16 mouse cellular contexts compared by ENCODE assay signal in genomic region chr10:62544316-62544715, GRCm38 (mm10). TPM values are rescaled to one million over a fixed set of nuclear protein-coding genes. Genes with fewer than 3 reads are reported as not detected.
DNase-seq lines count a peak whose midpoint lies in the region; ATAC-seq and TF ChIP-seq lines count a peak whose summit lies in the region.
"Had no signal": no experiment of that assay in that cellular context is flagged by ENCODE, and none has a peak within 500 bp of the region (broad histone marks: within the 10 kb centered on the region; RNA-seq: fewer than 3 reads in every experiment).

No protein-coding gene starts in this region.

- H3K4me2 ChIP-seq in liver, embryonic 13.5 days, result no peak overlapping the region
- no peak overlapping the region for H3K4me2 ChIP-seq in heart, embryonic 12.5 days
- H3K4me2 ChIP-seq: forebrain, embryonic 12.5 days; hindbrain, embryonic 15.5 days had no signal

- peak overlapping the region; percentile 30; the same call in 1 of the 2 replicates for H3K27ac ChIP-seq in liver, embryonic 13.5 days
- peak overlapping the region; percentile 84; the same call in 1 of the 2 replicates for H3K27ac ChIP-seq in thymus, adult 2 months (ENCODE audit: control insufficient read depth, insufficient read depth, low read length)
- H3K27ac ChIP-seq in heart, embryonic 12.5 days (ENCODE audit: poor library complexity, severe bottlenecking), result no peak overlapping the region
- H3K27ac ChIP-seq: forebrain, embryonic 12.5 days; hindbrain, embryonic 15.5 days had no signal

- no peak; the same call in 1 of the 2 replicates for TF ChIP-seq CTCF in thymus, adult 2 months (IDR thresholded peaks at IDR 0.05; ENCODE audit: borderline replicate concordance, control insufficient read depth, extremely low read depth, insufficient read depth, low read length, poor library complexity)

- peaks cover 39% of the 10 kb centered on the region for H3K4me1 ChIP-seq in liver, embryonic 13.5 days (replicated peaks)
- H3K4me1 ChIP-seq in thymus, adult 2 months (replicated peaks; ENCODE audit: control insufficient read depth, insufficient read depth, low read length), result peaks cover 24% of the 10 kb centered on the region
- peaks cover 11% of the 10 kb centered on the region for H3K4me1 ChIP-seq in heart, embryonic 12.5 days (replicated peaks)
- H3K4me1 ChIP-seq: forebrain, embryonic 12.5 days; hindbrain, embryonic 15.5 days had no signal

- no peak for DNase-seq in liver, embryonic 13.5 days
- DNase-seq in liver, result no peak
- peak; percentile 53 for DNase-seq in CD4-positive, CD25-positive, alpha-beta regulatory T cell, adult 2 months (ENCODE audit: low read depth, low spot score)
- DNase-seq in thymus, adult 2 months, result peak; percentile 31
- no peak for DNase-seq in cerebellum, adult 8-10 months
- DNase-seq: adrenal gland, adult 2 months; cerebellum, adult 9-10 months; heart, postnatal 10 days; kidney, adult 2 months; left cerebral cortex, postnatal 4 days; lung, adult 18-20 months had no signal

- WGBS in liver, embryonic 13.5 days (ENCODE audit: insufficient replicate concordance), result 70% methylated on average over 4 of the region's 4 CpGs
- WGBS in thymus, adult 2 months, result 66% methylated on average over 4 of the region's 4 CpGs
- 76% methylated on average over 4 of the region's 4 CpGs for WGBS in heart, embryonic 12.5 days

- H3K9me3 ChIP-seq in liver, embryonic 13.5 days (replicated peaks), result no peaks in the 10 kb centered on the region
- H3K9me3 ChIP-seq in heart, embryonic 12.5 days (replicated peaks), result no peaks in the 10 kb centered on the region
- H3K9me3 ChIP-seq: forebrain, embryonic 12.5 days; hindbrain, embryonic 15.5 days had no signal

- no peak overlapping the region for H3K9ac ChIP-seq in liver, embryonic 13.5 days
- no peak overlapping the region for H3K9ac ChIP-seq in heart, embryonic 12.5 days
- H3K9ac ChIP-seq: forebrain, embryonic 12.5 days; hindbrain, embryonic 15.5 days had no signal

- H3K27me3 ChIP-seq in liver, embryonic 13.5 days, result no peaks in the 10 kb centered on the region
- no peaks in the 10 kb centered on the region for H3K27me3 ChIP-seq in thymus, adult 2 months (ENCODE audit: control insufficient read depth, insufficient read depth, low read length)
- no peaks in the 10 kb centered on the region for H3K27me3 ChIP-seq in heart, embryonic 12.5 days (replicated peaks)
- H3K27me3 ChIP-seq: forebrain, embryonic 12.5 days; hindbrain, embryonic 15.5 days had no signal

- H3K4me3 ChIP-seq in liver, embryonic 13.5 days (replicated peaks), result no peak overlapping the region
- H3K4me3 ChIP-seq in thymus, adult 2 months (ENCODE audit: control insufficient read depth, insufficient read depth, low read length), result no peak overlapping the region
- H3K4me3 ChIP-seq in heart, embryonic 12.5 days, result no peak overlapping the region
- H3K4me3 ChIP-seq: forebrain, embryonic 12.5 days; hindbrain, embryonic 15.5 days had no signal

- H3K36me3 ChIP-seq in liver, embryonic 13.5 days, result no peaks in the 10 kb centered on the region
- H3K36me3 ChIP-seq in thymus, adult 2 months (ENCODE audit: control insufficient read depth, insufficient read depth, low read length), result no peaks in the 10 kb centered on the region
- no peaks in the 10 kb centered on the region for H3K36me3 ChIP-seq in heart, embryonic 12.5 days
- H3K36me3 ChIP-seq: forebrain, embryonic 12.5 days; hindbrain, embryonic 15.5 days had no signal

- TF ChIP-seq POLR2A in thymus, adult 2 months (IDR thresholded peaks at IDR 0.05; ENCODE audit: control insufficient read depth, extremely low read depth, insufficient read depth, low read length, poor library complexity), result no peak

- no peak for ATAC-seq in liver, embryonic 13.5 days (ENCODE audit: low read depth)
- ATAC-seq in inflammation-experienced regulatory T-cells, adult 6 months, result peak; percentile 29
- ATAC-seq in megakaryocyte-erythroid progenitor cell, adult 5-6 weeks (replicated peaks; ENCODE audit: low FRiP score, low TSS enrichment, poor library complexity, severe bottlenecking), result no peak
- ATAC-seq in heart, embryonic 12.5 days (ENCODE audit: insufficient number of reproducible peaks, low FRiP score), result no peak

RNA-seq across cellular contexts. Expression of gene Srgn, which starts 17.1 kb away (rescaled TPM):
- polyA plus RNA-seq in liver, embryonic 13.5 days (2015; fragmentation: Nextera tagmentation; extraction: Ambion mirVana), result 67.1 and 71.8 TPM in 2 replicates
- polyA plus RNA-seq in inflammation-experienced regulatory T-cells, adult 6 months (2017; shearing (Covaris generic)), result 1,000 to 10,000 TPM; 1,485 to 2,247 (median 1,910) TPM
- polyA plus RNA-seq in thymus, adult 2 months (2012; rRNA removed), result 94.3 and 107 TPM in 2 replicates
- 322 and 332 TPM in 2 replicates for total RNA-seq in megakaryocyte-erythroid progenitor cell, adult 5-6 weeks (2014; fragmentation: Nextera tagmentation)
- 732 and 1,011 TPM in 2 replicates for total RNA-seq in megakaryocyte-erythroid progenitor cell, adult 5-6 weeks (2017)
- polyA plus RNA-seq in heart, embryonic 12.5 days (2016; fragmentation: Nextera tagmentation; extraction: Ambion mirVana), result 6.0 and 8.5 TPM in 2 replicates

RNA-seq across cellular contexts. Expression of gene Kif1bp, which starts 33.9 kb away (rescaled TPM):
- 12.9 and 13.7 TPM in 2 replicates for polyA plus RNA-seq in liver, embryonic 13.5 days (2015; fragmentation: Nextera tagmentation; extraction: Ambion mirVana)
- 1 to 10 TPM; 4.1 to 8.7 (median 5.0) TPM for polyA plus RNA-seq in inflammation-experienced regulatory T-cells, adult 6 months (2017; shearing (Covaris generic))
- polyA plus RNA-seq in thymus, adult 2 months (2012; rRNA removed), result 43.4 and 45.7 TPM in 2 replicates
- 18.5 and 25.1 TPM in 2 replicates for total RNA-seq in megakaryocyte-erythroid progenitor cell, adult 5-6 weeks (2014; fragmentation: Nextera tagmentation)
- 18.7 and 20.9 TPM in 2 replicates for total RNA-seq in megakaryocyte-erythroid progenitor cell, adult 5-6 weeks (2017)
- 34.4 and 38.7 TPM in 2 replicates for polyA plus RNA-seq in heart, embryonic 12.5 days (2016; fragmentation: Nextera tagmentation; extraction: Ambion mirVana)

RNA-seq across cellular contexts. Expression of gene Vps26a, which starts 57.7 kb away (rescaled TPM):
- 49.1 and 67.3 TPM in 2 replicates for polyA plus RNA-seq in liver, embryonic 13.5 days (2015; fragmentation: Nextera tagmentation; extraction: Ambion mirVana)
- 10 to 100 TPM; 62.7 to 69.9 (median 69.4) TPM for polyA plus RNA-seq in inflammation-experienced regulatory T-cells, adult 6 months (2017; shearing (Covaris generic))
- 9.3 and 11.4 TPM in 2 replicates for polyA plus RNA-seq in thymus, adult 2 months (2012; rRNA removed)
- total RNA-seq in megakaryocyte-erythroid progenitor cell, adult 5-6 weeks (2014; fragmentation: Nextera tagmentation), result 44.1 and 55.2 TPM in 2 replicates
- 75.5 and 79.0 TPM in 2 replicates for total RNA-seq in megakaryocyte-erythroid progenitor cell, adult 5-6 weeks (2017)
- 77.7 and 81.4 TPM in 2 replicates for polyA plus RNA-seq in heart, embryonic 12.5 days (2016; fragmentation: Nextera tagmentation; extraction: Ambion mirVana)

RNA-seq across cellular contexts. Expression of gene Ddx21, which starts 57.8 kb away (rescaled TPM):
- polyA plus RNA-seq in liver, embryonic 13.5 days (2015; fragmentation: Nextera tagmentation; extraction: Ambion mirVana), result 26.3 and 32.2 TPM in 2 replicates
- 10 to 100 TPM; 51.4 to 60.7 (median 54.9) TPM for polyA plus RNA-seq in inflammation-experienced regulatory T-cells, adult 6 months (2017; shearing (Covaris generic))
- 19.4 and 22.7 TPM in 2 replicates for polyA plus RNA-seq in thymus, adult 2 months (2012; rRNA removed)
- 183 and 189 TPM in 2 replicates for total RNA-seq in megakaryocyte-erythroid progenitor cell, adult 5-6 weeks (2014; fragmentation: Nextera tagmentation)
- 338 and 364 TPM in 2 replicates for total RNA-seq in megakaryocyte-erythroid progenitor cell, adult 5-6 weeks (2017)
- polyA plus RNA-seq in heart, embryonic 12.5 days (2016; fragmentation: Nextera tagmentation; extraction: Ambion mirVana), result 17.3 and 18.6 TPM in 2 replicates

Comparison
In these comparisons a context has a peak if more than half of its experiments do, and no peak if none do; other contexts are left out.
1. DNase-seq: peak in CD4-positive, CD25-positive, alpha-beta regulatory T cell, adult 2 months (single experiment) and thymus, adult 2 months (single experiment); none in liver, embryonic 13.5 days (single experiment), liver (single experiment) and cerebellum, adult 8-10 months (single experiment).
2. RNA of gene Srgn, which starts 17.1 kb away (polyA plus RNA-seq): 1,485 to 2,247 TPM in inflammation-experienced regulatory T-cells, adult 6 months; 94.3 to 107 TPM in thymus, adult 2 months, 67.1 to 71.8 TPM in liver, embryonic 13.5 days and 6.0 to 8.5 TPM in heart, embryonic 12.5 days; every median in the first group is over 10 times any median in the second.